ENCODE assay signal across 35 mouse cellular contexts in the genomic region with DNA sequence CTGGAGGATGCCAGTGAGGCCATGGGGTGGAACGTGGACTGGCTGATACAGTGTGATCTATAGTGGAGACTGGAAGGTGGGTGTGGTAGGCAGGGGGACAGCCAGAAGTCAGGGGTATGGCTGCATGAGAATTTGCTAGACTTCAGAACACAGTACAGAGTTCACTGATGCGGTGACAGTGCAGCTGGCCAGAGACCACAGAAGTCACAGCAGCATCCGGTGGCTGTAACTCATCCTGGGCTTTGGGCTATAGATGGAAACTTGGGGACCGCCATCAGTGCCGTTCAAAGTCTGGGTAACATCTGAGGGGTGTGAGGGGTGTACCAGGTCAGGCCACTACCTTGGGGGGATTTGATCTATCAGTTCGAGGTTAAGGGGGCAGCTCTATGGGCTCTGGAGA. TPM values are rescaled to one million over a fixed set of nuclear protein-coding genes. Genes with fewer than 3 reads are reported as not detected.
"Had no signal": no experiment of that assay in that cellular context is flagged by ENCODE, and none has a peak within 500 bp of the region (broad histone marks: within the 10 kb centered on the region; RNA-seq: fewer than 3 reads in every experiment).

No protein-coding gene starts in this region.

- H3K4me2 ChIP-seq: embryonic facial prominence, embryonic 12.5 days; embryonic facial prominence, embryonic 13.5 days; embryonic facial prominence, embryonic 15.5 days; forebrain, embryonic 12.5 days; forebrain, embryonic 13.5 days; forebrain, embryonic 15.5 days had no signal

- H3K27ac ChIP-seq: embryonic facial prominence, embryonic 10.5 days; embryonic facial prominence, embryonic 12.5 days; embryonic facial prominence, embryonic 13.5 days; embryonic facial prominence, embryonic 15.5 days; forebrain, embryonic 10.5 days; forebrain, embryonic 12.5 days; forebrain, embryonic 13.5 days; forebrain, embryonic 15.5 days; gastrocnemius, adult 2 months; heart, adult 2 months; heart, embryonic 10.5 days had no signal

- H3K9ac ChIP-seq: embryonic facial prominence, embryonic 12.5 days; embryonic facial prominence, embryonic 13.5 days; embryonic facial prominence, embryonic 15.5 days; forebrain, embryonic 12.5 days; forebrain, embryonic 13.5 days; forebrain, embryonic 15.5 days; forebrain, postnatal 0 days had no signal

- H3K4me3 ChIP-seq: embryonic facial prominence, embryonic 10.5 days; embryonic facial prominence, embryonic 12.5 days; embryonic facial prominence, embryonic 13.5 days; embryonic facial prominence, embryonic 15.5 days; erythroblast, embryonic 14.5 days; forebrain, embryonic 10.5 days; forebrain, embryonic 12.5 days; forebrain, embryonic 13.5 days; forebrain, embryonic 15.5 days; gastrocnemius, adult 2 months; heart, adult 2 months; heart, embryonic 10.5 days had no signal

- H3K9me3 ChIP-seq: embryonic facial prominence, embryonic 10.5 days; embryonic facial prominence, embryonic 12.5 days; embryonic facial prominence, embryonic 13.5 days; embryonic facial prominence, embryonic 15.5 days; forebrain, embryonic 10.5 days; forebrain, embryonic 12.5 days; forebrain, embryonic 13.5 days; forebrain, embryonic 15.5 days; heart, embryonic 10.5 days had no signal

- ATAC-seq: forebrain, embryonic 13.5 days; forebrain, embryonic 14.5 days; forebrain, embryonic 15.5 days; forebrain, embryonic 16.5 days; forebrain, postnatal 0 days had no signal

- H3K4me1 ChIP-seq: forebrain, embryonic 10.5 days; forebrain, embryonic 12.5 days; forebrain, embryonic 13.5 days; heart, embryonic 10.5 days had no signal

- H3K27me3 ChIP-seq: embryonic facial prominence, embryonic 12.5 days; embryonic facial prominence, embryonic 13.5 days; embryonic facial prominence, embryonic 15.5 days; forebrain, embryonic 12.5 days; forebrain, embryonic 13.5 days; forebrain, embryonic 15.5 days had no signal

- H3K36me3 ChIP-seq: embryonic facial prominence, embryonic 15.5 days; heart, embryonic 10.5 days had no signal

- DNase-seq: cerebellum, adult 9-11 months; cerebellum, postnatal 14 days; cerebellum, postnatal 25 days; cerebellum, postnatal 36 days; forebrain, postnatal 0 days; gastrocnemius, adult 2 months; gastrocnemius, postnatal 10 days; gastrocnemius, postnatal 14 days; gastrocnemius, postnatal 25 days; gastrocnemius, postnatal 36 days; heart, adult 11 months; heart, adult 18-20 months; heart, adult 2 months had no signal

RNA-seq across cellular contexts. Expression of a gene that starts 11.5 kb away (rescaled TPM):
- total RNA-seq: common myeloid progenitor, adult 5-6 weeks; forebrain, postnatal 0 days; gastrocnemius, adult 18-20 months; gastrocnemius, adult 2 months; gastrocnemius, adult 8-10 months; gastrocnemius, postnatal 10 days; gastrocnemius, postnatal 14 days; gastrocnemius, postnatal 25 days; gastrocnemius, postnatal 36 days; gastrocnemius, postnatal 4 days; granulocyte monocyte progenitor cell, adult 5-6 weeks; heart, adult 18-20 months; heart, adult 2 months; heart, adult 8-10 months had no signal
- polyA plus RNA-seq: cortical plate, adult 2 months; erythroblast, embryonic 14.5 days; frontal cortex, adult 2 months had no signal

RNA-seq across cellular contexts. Expression of a gene that starts 22.2 kb away (rescaled TPM):
- total RNA-seq: common myeloid progenitor, adult 5-6 weeks; gastrocnemius, adult 18-20 months; gastrocnemius, adult 2 months; gastrocnemius, adult 8-10 months; gastrocnemius, postnatal 10 days; gastrocnemius, postnatal 14 days; gastrocnemius, postnatal 25 days; gastrocnemius, postnatal 36 days; gastrocnemius, postnatal 4 days; granulocyte monocyte progenitor cell, adult 5-6 weeks; heart, adult 18-20 months; heart, adult 2 months; heart, adult 8-10 months had no signal
- polyA plus RNA-seq: embryonic facial prominence, embryonic 10.5 days; embryonic facial prominence, embryonic 11.5 days; embryonic facial prominence, embryonic 12.5 days; erythroblast, embryonic 14.5 days; forebrain, embryonic 10.5 days; forebrain, embryonic 11.5 days; forebrain, embryonic 12.5 days; forebrain, embryonic 13.5 days; forebrain, embryonic 15.5 days; forebrain, embryonic 16.5 days; forebrain, postnatal 0 days; frontal cortex, adult 2 months; heart, adult 2 months had no signal
